Mouse (Mus musculus) kidney, adult 18-20 months (tissue): Measurements from ENCODE around the gene Timm17a.

Experiments used
- DNase-seq: peaks from one replicate; pipeline ENCODE4 v3.0.0; 2021

Gene Timm17a

GRCm38 (mm10) chr1:135313284-135314031 is at the start of gene Timm17a:
Timm17a (minus strand) TSS chr1:135313778.
- peak; percentile 93 for DNase-seq

- no peak for DNase-seq
These were observed 48.5 kb upstream of the Timm17a start for GRCm38 (mm10) chr1:135362115-135362514.

- DNase-seq: no peak
These were observed 47.9 kb upstream of the Timm17a start for GRCm38 (mm10) chr1:135361491-135361890.

- no peak for DNase-seq
These were observed 45.5 kb upstream of the Timm17a start for GRCm38 (mm10) chr1:135359071-135359470.

- peak; percentile 24 for DNase-seq
These were observed 38.4 kb upstream of the Timm17a start for GRCm38 (mm10) chr1:135351953-135352352.

GRCm38 (mm10) chr1:135347498-135348169 is 34.1 kb upstream of the Timm17a start:
- DNase-seq: peak; percentile 26

- DNase-seq: no peak
These were observed 33.3 kb upstream of the Timm17a start for GRCm38 (mm10) chr1:135346891-135347290.

- DNase-seq: no peak
These were observed 30.4 kb upstream of the Timm17a start for GRCm38 (mm10) chr1:135344026-135344425.

- DNase-seq: no peak
These were observed 28.4 kb upstream of the Timm17a start for GRCm38 (mm10) chr1:135341947-135342346.

GRCm38 (mm10) chr1:135330578-135330977 is 17.0 kb upstream of the Timm17a start:
- no peak for DNase-seq

GRCm38 (mm10) chr1:135328368-135328767 is 14.8 kb upstream of the Timm17a start:
- DNase-seq: no peak

- DNase-seq: no peak
These were observed 12.4 kb upstream of the Timm17a start for GRCm38 (mm10) chr1:135325934-135326333.

GRCm38 (mm10) chr1:135324571-135324970 is 11.0 kb upstream of the Timm17a start, which contains the start of gene Lmod1:
Lmod1 (plus strand) TSS chr1:135324807.
- DNase-seq: peak; percentile 62

GRCm38 (mm10) chr1:135323367-135323901 is 9.9 kb upstream of the Timm17a start:
- DNase-seq: peak; percentile 52

- no peak for DNase-seq
These were observed 1.4 kb downstream of the Timm17a start for GRCm38 (mm10) chr1:135312201-135312600.

GRCm38 (mm10) chr1:135311356-135311755 is 2.2 kb downstream of the Timm17a start:
- DNase-seq: peak; percentile 53

- no peak for DNase-seq
These were observed 22.7 kb downstream of the Timm17a start for GRCm38 (mm10) chr1:135290908-135291307.

- DNase-seq: no peak
These were observed 27.3 kb downstream of the Timm17a start for GRCm38 (mm10) chr1:135286311-135286710.

GRCm38 (mm10) chr1:135283826-135284291 is 29.7 kb downstream of the Timm17a start, which contains the start of gene Rnpep:
Rnpep (minus strand) TSS chr1:135284084.
- DNase-seq: peak; percentile 83

- DNase-seq: no peak
These were observed 30.2 kb downstream of the Timm17a start for GRCm38 (mm10) chr1:135283287-135283825.

GRCm38 (mm10) chr1:135282536-135283286 is 30.9 kb downstream of the Timm17a start:
- peak; percentile 26 for DNase-seq

- DNase-seq: no peak
These were observed 31.7 kb downstream of the Timm17a start for GRCm38 (mm10) chr1:135281841-135282240.

- peak; percentile 70 for DNase-seq
These were observed 32.9 kb downstream of the Timm17a start for GRCm38 (mm10) chr1:135280646-135281045.
